Mouse (Mus musculus) brain, adult 10 weeks (tissue): ENCODE results near the gene Amz1. TPM values are rescaled to one million over a fixed set of nuclear protein-coding genes. Genes with fewer than 3 reads are reported as not detected.

Source experiments
- polyA plus RNA-seq: library from polyadenylated mRNA; stranded (reverse); fragments of 350-450 nt; fragmentation: Illumina TruSeq; extraction: RNeasy Lipid Tissue Mini Kit (QIAGEN cat#74804); gene quantifications from one replicate; pipeline ENCODE4 v1.2.3, GENCODE M21; 2015; ENCODE audit warnings: low read depth, low replicate concordance

Amz1 gene
- polyA plus RNA-seq = 9.6 TPM

DNA sequence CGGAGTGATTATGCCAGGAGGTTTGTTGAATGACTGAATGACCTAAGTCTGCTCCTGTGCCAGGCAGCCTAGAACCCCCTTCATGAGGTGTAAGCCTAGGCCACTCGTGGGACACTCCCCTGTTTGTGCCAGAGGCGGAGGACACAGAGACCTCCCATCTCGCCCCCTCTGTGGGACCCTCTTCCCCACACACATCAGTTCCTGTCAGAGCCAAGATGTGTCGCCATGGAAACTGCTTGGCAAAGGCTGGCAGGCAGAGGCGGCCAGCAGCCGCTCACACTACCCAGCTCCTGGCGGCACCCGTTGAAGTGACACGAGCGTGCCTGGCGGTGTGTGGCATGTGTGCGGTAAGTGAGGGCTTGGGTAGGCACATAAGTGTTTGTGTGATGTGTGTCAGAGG lies at the start of gene Amz1:
TSS of gene Amz1 (plus strand) at position 306 of the 400 bp plus-strand sequence.

DNA sequence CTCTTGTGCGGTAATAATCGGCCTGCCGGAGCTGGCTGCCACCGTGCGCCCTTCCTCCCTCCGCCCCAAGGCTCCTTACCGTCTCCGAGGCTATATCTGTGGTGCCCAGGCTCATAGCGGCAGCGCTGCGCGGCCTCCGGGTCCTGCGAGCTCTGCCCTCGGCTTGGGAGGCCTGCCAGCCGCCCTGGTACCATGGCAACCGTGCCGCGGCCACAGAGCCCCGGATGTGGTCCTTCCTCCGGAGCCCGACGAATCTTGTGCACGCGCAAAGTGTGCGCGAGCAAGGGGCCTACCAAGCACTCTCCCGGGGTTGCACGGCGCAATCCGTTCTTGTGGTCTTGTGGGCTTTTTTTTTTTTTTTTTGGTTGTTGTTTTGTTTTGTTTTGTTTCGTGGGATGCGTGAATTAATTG lies 21.8 kb upstream of the Amz1 start, which contains the start of gene Iqce:
TSS of gene Iqce (minus strand) at position 276 of the 411 bp plus-strand sequence.

DNA sequence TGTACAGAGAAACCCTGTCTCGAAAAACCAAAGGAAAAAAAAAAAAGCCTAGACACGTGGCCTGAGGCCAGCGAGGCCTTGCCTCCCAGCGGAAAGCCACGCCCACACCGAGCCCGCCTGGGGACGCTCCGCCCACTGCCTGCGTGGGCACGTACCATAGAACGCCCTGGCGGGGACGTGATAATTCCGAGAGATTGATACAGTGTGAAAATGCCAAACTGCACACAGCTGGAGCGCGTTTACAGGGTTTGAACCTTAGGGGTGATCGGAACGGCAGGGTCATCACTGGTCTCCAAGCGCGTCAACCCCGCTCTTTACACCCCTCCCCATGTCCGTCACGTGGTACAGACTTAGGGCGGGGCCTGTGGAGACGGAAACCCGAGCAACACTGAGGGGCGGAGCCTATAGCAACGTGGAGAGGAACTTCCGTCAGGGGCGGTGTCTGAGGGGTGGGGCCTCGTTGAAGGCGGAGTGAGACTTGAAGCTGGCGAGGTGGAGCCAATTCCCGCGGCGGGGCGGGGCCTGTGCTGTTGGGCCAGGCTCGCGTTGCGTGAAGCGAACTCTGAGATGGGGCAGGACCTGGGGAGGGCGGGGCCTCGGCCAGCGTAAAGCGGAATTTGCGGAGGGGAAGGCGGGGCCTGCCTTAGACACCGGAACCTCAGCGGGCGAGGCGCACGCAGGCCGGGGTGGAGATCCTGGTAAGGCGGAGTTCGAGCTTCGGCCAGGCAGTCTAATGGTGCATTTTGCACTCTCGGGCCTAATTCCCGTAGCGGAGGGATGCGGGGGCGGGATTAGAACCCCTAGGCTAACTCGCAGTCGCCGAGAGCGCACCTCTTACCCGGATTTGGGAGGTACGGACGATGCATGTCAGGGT lies 19.3 kb upstream of the Amz1 start, which contains the start of gene Brat1:
TSS of gene Brat1 (plus strand) at position 634 of the 874 bp plus-strand sequence.

Other genes starting within 250 kb of the Amz1 start
- gene Chst12, start 218.6 kb upstream of the Amz1 start, polyA plus RNA-seq = 17.4 TPM
- 0.94 TPM for gene Grifin, start 159.1 kb upstream of the Amz1 start, polyA plus RNA-seq
- gene Lfng, start 116.8 kb upstream of the Amz1 start, polyA plus RNA-seq = 20.9 TPM
- 103 TPM for gene Ttyh3, start 75.1 kb upstream of the Amz1 start, polyA plus RNA-seq
- gene Iqce, start 21.7 kb upstream of the Amz1 start, polyA plus RNA-seq = 43.1 TPM
- gene Brat1, start 19.1 kb upstream of the Amz1 start, polyA plus RNA-seq = 13.8 TPM
- 69.4 TPM for gene Gna12, start 106.3 kb downstream of the Amz1 start, polyA plus RNA-seq